Mouse (Mus musculus): ENCODE measurements around the gene Hspa1l.

GRCm38 (mm10) chr17:35007387-35007991 is 35.0 kb downstream of the Hspa1l start:
- no peak for TF ChIP-seq CTCF (IDR thresholded peaks at IDR 0.05; ENCODE audit: borderline replicate concordance, control insufficient read depth, extremely low read depth, insufficient read depth, low read length, poor library complexity)
- TF ChIP-seq POLR2A (IDR thresholded peaks at IDR 0.05; ENCODE audit: control insufficient read depth, extremely low read depth, insufficient read depth, low read length, poor library complexity), result no peak
